Mouse (Mus musculus) lung, embryonic 16.5 days (tissue): ENCODE measurements around the gene Cacna1e. TPM values are rescaled to one million over a fixed set of nuclear protein-coding genes. Genes with fewer than 3 reads are reported as not detected.
A peak's percentile ranks its signal among the peaks of the same experiment; 100 is the strongest.

Experiments
- ATAC-seq: fragments of 200-750 bp; cut with Nextera tagmentation; 2 replicates; pipeline ENCODE4 v1.8.0; 2017; ENCODE audit warnings: low read depth, mild to moderate bottlenecking, moderate library complexity
- H3K27ac ChIP-seq: fragments of 300-500 bp; sonication (generic); 2 replicates; pipeline ENCODE4 v1.5.1; 2014; ENCODE audit warnings: mild to moderate bottlenecking, control low read depth, low read length
- H3K27me3 ChIP-seq: fragments of 300-500 bp; sonication (generic); 2 replicates; pipeline ENCODE4 v1.6.1; 2014; ENCODE audit warnings: low read depth, low read length, mixed read lengths; ENCODE audit not compliant: control insufficient read depth, insufficient read depth
- H3K36me3 ChIP-seq: fragments of 300-500 bp; sonication (generic); 2 replicates; pipeline ENCODE4 v1.6.1; 2014; ENCODE audit warnings: low read length; ENCODE audit not compliant: control insufficient read depth, insufficient read depth
- H3K4me1 ChIP-seq: fragments of 300-500 bp; sonication (generic); replicated peaks from 2 replicates; pipeline ENCODE4 v1.6.1; 2014; ENCODE audit warnings: low read length, mixed read lengths; ENCODE audit not compliant: control insufficient read depth, insufficient read depth
- H3K4me2 ChIP-seq: fragments of 300-500 bp; sonication (generic); 2 replicates; pipeline ENCODE4 v1.6.1; 2014; ENCODE audit warnings: low read depth, low read length, control low read depth
- H3K4me3 ChIP-seq: fragments of 300-500 bp; sonication (generic); 2 replicates; pipeline ENCODE4 v1.5.1; 2014; ENCODE audit warnings: mild to moderate bottlenecking, low read length, control low read depth
- H3K9ac ChIP-seq: fragments of 300-500 bp; sonication (generic); 2 replicates; pipeline ENCODE4 v1.6.1; 2014; ENCODE audit warnings: low read length, control low read depth
- H3K9me3 ChIP-seq: fragments of 300-500 bp; sonication (generic); 2 replicates; pipeline ENCODE4 v1.6.1; 2016; ENCODE audit warnings: low read length; ENCODE audit not compliant: control insufficient read depth
- WGBS: fragments of 180-500 bp; shearing (Covaris S2); extraction: QIAGEN DNeasy Blood & Tissue Kit; methylation state at CpG from one replicate; pipeline ENCODE4 v1.1.7; 2014; 5-methylcytosine and 5-hydroxymethylcytosine counted together
- polyA plus RNA-seq: library from polyadenylated mRNA; unstranded; fragments of >200 nt; fragmentation: Nextera tagmentation; extraction: Ambion mirVana; gene quantifications from 2 replicates; pipeline ENCODE4 v1.2.1, GENCODE M21; 2015

Gene Cacna1e
- 0.19 and 0.24 TPM in 2 replicates for polyA plus RNA-seq

- 0 out of 2 replicates have a peak, but pooled peaks have one; percentile 17 for ATAC-seq
- peaks cover 17% of the 10 kb centered on the region for H3K27me3 ChIP-seq
- H3K9ac ChIP-seq, result peak within 1 kb of the TSS; percentile 48
These were observed at the start of gene Cacna1e for GRCm38 (mm10) chr1:154884275-154885206. Cacna1e (minus strand) TSS chr1:154884501.

GRCm38 (mm10) chr1:154918406-154918805 lies 34.1 kb upstream of the Cacna1e start:
- no peak overlapping the region for H3K27ac ChIP-seq
- no peak overlapping the region for H3K9ac ChIP-seq
- H3K36me3 ChIP-seq, result no peaks in the 10 kb centered on the region
- no peaks in the 10 kb centered on the region for H3K4me1 ChIP-seq
- no peaks in the 10 kb centered on the region for H3K9me3 ChIP-seq
- no peak overlapping the region for H3K4me3 ChIP-seq
- no peaks in the 10 kb centered on the region for H3K27me3 ChIP-seq
- no peak for ATAC-seq
- WGBS, result 63% methylated on average over 2 of the region's 2 CpGs
- no peak overlapping the region for H3K4me2 ChIP-seq

More at GRCm38 (mm10) chr1:154884275-154885206, at the start of gene Cacna1e:
- Histone ChIP-seq H3K27ac (no peak within 1 kb of the TSS), H3K4me1 (0 out of 2 replicates have a peak, but pooled peaks cover 2% of the 10 kb centered on the region), H3K4me2 (peak within 1 kb of the TSS; percentile 77), H3K9me3 (no peaks in the 10 kb centered on the region), H3K4me3 (peak within 1 kb of the TSS; percentile 48), H3K36me3 (no peaks in the 10 kb centered on the region)
- WGBS, result 4% methylated on average over 31 of the region's 31 CpGs

- Histone ChIP-seq H3K27ac (no peak overlapping the region), H3K4me3 (no peak overlapping the region), H3K9me3 (no peaks in the 10 kb centered on the region), H3K27me3 (no peaks in the 10 kb centered on the region), H3K9ac (no peak overlapping the region), H3K4me1 (no peaks in the 10 kb centered on the region), H3K36me3 (no peaks in the 10 kb centered on the region), H3K4me2 (no peak overlapping the region)
- peak; percentile 67 for ATAC-seq
- 51% methylated on average over 6 of the region's 6 CpGs for WGBS
These were observed 33.1 kb upstream of the Cacna1e start for GRCm38 (mm10) chr1:154917438-154917837.

GRCm38 (mm10) chr1:154909554-154909953 lies 25.3 kb upstream of the Cacna1e start:
- Histone ChIP-seq H3K27ac (no peak overlapping the region), H3K9me3 (no peaks in the 10 kb centered on the region), H3K27me3 (no peaks in the 10 kb centered on the region), H3K4me2 (no peak overlapping the region), H3K9ac (no peak overlapping the region), H3K4me3 (no peak overlapping the region), H3K4me1 (no peaks in the 10 kb centered on the region), H3K36me3 (no peaks in the 10 kb centered on the region)
- ATAC-seq, result no peak
- WGBS, result 63% methylated on average over 2 of the region's 2 CpGs

GRCm38 (mm10) chr1:154897390-154897789 lies 13.1 kb upstream of the Cacna1e start:
- H3K4me1 ChIP-seq, result no peaks in the 10 kb centered on the region
- 68% methylated on average over 2 of the region's 2 CpGs for WGBS
- ATAC-seq, result no peak
- no peaks in the 10 kb centered on the region for H3K36me3 ChIP-seq
- no peaks in the 10 kb centered on the region for H3K27me3 ChIP-seq
- no peak overlapping the region for H3K27ac ChIP-seq
- H3K4me2 ChIP-seq, result no peak overlapping the region
- H3K9ac ChIP-seq, result no peak overlapping the region
- no peak overlapping the region for H3K4me3 ChIP-seq
- H3K9me3 ChIP-seq, result no peaks in the 10 kb centered on the region

GRCm38 (mm10) chr1:154890244-154890643 lies 5.9 kb upstream of the Cacna1e start:
- no peaks in the 10 kb centered on the region for H3K36me3 ChIP-seq
- H3K9me3 ChIP-seq, result no peaks in the 10 kb centered on the region
- peaks cover 4% of the 10 kb centered on the region; the same call in 1 of the 2 replicates for H3K27me3 ChIP-seq
- no peak overlapping the region for H3K9ac ChIP-seq
- no peak overlapping the region for H3K4me2 ChIP-seq
- H3K4me1 ChIP-seq, result no peaks in the 10 kb centered on the region
- 70% methylated on average over 5 of the region's 5 CpGs for WGBS
- H3K27ac ChIP-seq, result no peak overlapping the region
- no peak overlapping the region for H3K4me3 ChIP-seq
- no peak for ATAC-seq

GRCm38 (mm10) chr1:154888495-154888894 lies 4.2 kb upstream of the Cacna1e start:
- Histone ChIP-seq H3K4me2 (no peak overlapping the region), H3K27me3 (peaks cover 13% of the 10 kb centered on the region), H3K36me3 (no peaks in the 10 kb centered on the region), H3K9ac (no peak overlapping the region), H3K4me3 (no peak overlapping the region), H3K9me3 (no peaks in the 10 kb centered on the region), H3K27ac (no peak overlapping the region), H3K4me1 (0 out of 2 replicates have a peak, but pooled peaks cover 2% of the 10 kb centered on the region)
- no peak for ATAC-seq
- WGBS, result 76% methylated on average over 5 of the region's 5 CpGs

GRCm38 (mm10) chr1:154888018-154888417 lies 3.7 kb upstream of the Cacna1e start:
- H3K27me3 ChIP-seq, result peaks cover 13% of the 10 kb centered on the region
- no peaks in the 10 kb centered on the region for H3K36me3 ChIP-seq
- no peak overlapping the region for H3K9ac ChIP-seq
- no peak overlapping the region for H3K27ac ChIP-seq
- 58% methylated on average over 5 of the region's 5 CpGs for WGBS
- no peak overlapping the region for H3K4me2 ChIP-seq
- no peaks in the 10 kb centered on the region for H3K9me3 ChIP-seq
- ATAC-seq, result no peak
- no peak overlapping the region for H3K4me3 ChIP-seq
- H3K4me1 ChIP-seq, result 0 out of 2 replicates have a peak, but pooled peaks cover 2% of the 10 kb centered on the region

- Histone ChIP-seq H3K4me1 (0 out of 2 replicates have a peak, but pooled peaks cover 2% of the 10 kb centered on the region), H3K36me3 (no peaks in the 10 kb centered on the region), H3K4me2 (no peak overlapping the region), H3K9ac (no peak overlapping the region), H3K27ac (no peak overlapping the region), H3K9me3 (no peaks in the 10 kb centered on the region), H3K4me3 (no peak overlapping the region), H3K27me3 (peaks cover 17% of the 10 kb centered on the region)
- no peak for ATAC-seq
- 81% methylated on average over 3 of the region's 3 CpGs for WGBS
These were observed 3.2 kb upstream of the Cacna1e start for GRCm38 (mm10) chr1:154887546-154887945.
